Mouse (Mus musculus) midbrain, embryonic 14.5 days (tissue): ENCODE measurements around the gene Caskin1. TPM values are rescaled to one million over a fixed set of nuclear protein-coding genes. Genes with fewer than 3 reads are reported as not detected.

Source experiments
- ATAC-seq: fragments of 200-750 bp; cut with Nextera tagmentation; 2 replicates; pipeline ENCODE4 v1.8.0; 2017; ENCODE audit warnings: moderate number of reproducible peaks, moderate library complexity; ENCODE audit not compliant: low FRiP score, low TSS enrichment
- DNase-seq: peaks from one replicate; pipeline ENCODE4 v3.0.0-alpha.2; 2015
- H3K27ac ChIP-seq: fragments of 300-500 bp; sonication (generic); replicated peaks from 2 replicates; pipeline ENCODE4 v1.5.1; 2014; ENCODE audit warnings: mild to moderate bottlenecking, low read depth, low read length, moderate library complexity
- H3K27me3 ChIP-seq: fragments of 300-500 bp; sonication (generic); 2 replicates; pipeline ENCODE4 v1.6.1; 2014; ENCODE audit warnings: low read length, control low read depth, mixed read lengths; ENCODE audit not compliant: control insufficient read depth, insufficient read depth
- H3K36me3 ChIP-seq: fragments of 300-500 bp; sonication (generic); 2 replicates; pipeline ENCODE4 v1.6.1; 2014; ENCODE audit warnings: low read length, control low read depth; ENCODE audit not compliant: control insufficient read depth, insufficient read depth
- H3K4me1 ChIP-seq: fragments of 300-500 bp; sonication (generic); 2 replicates; pipeline ENCODE4 v1.6.1; 2014; ENCODE audit warnings: mild to moderate bottlenecking, antibody characterized with exemption, low read length, control low read depth; ENCODE audit not compliant: control insufficient read depth, insufficient read depth
- H3K4me2 ChIP-seq: fragments of 300-500 bp; sonication (generic); 2 replicates; pipeline ENCODE4 v1.6.1; 2014; ENCODE audit warnings: mild to moderate bottlenecking, low read length, moderate library complexity
- H3K4me3 ChIP-seq: fragments of 300-500 bp; sonication (generic); replicated peaks from 2 replicates; pipeline ENCODE4 v1.5.1; 2014; ENCODE audit warnings: low read depth, low read length
- H3K9ac ChIP-seq: fragments of 300-500 bp; sonication (generic); replicated peaks from 2 replicates; pipeline ENCODE4 v1.6.1; 2014; ENCODE audit warnings: mild to moderate bottlenecking, low read length, moderate library complexity
- H3K9me3 ChIP-seq: fragments of 300-500 bp; sonication (generic); 2 replicates; pipeline ENCODE4 v1.6.1; 2016; ENCODE audit warnings: low read length, control low read depth, mixed read lengths; ENCODE audit not compliant: control insufficient read depth
- WGBS: fragments of 180-500 bp; shearing (Covaris S2); extraction: QIAGEN DNeasy Blood & Tissue Kit; methylation state at CpG from one replicate; pipeline ENCODE4 v1.1.7; 2014; 5-methylcytosine and 5-hydroxymethylcytosine counted together
- polyA plus RNA-seq: library from polyadenylated mRNA; unstranded; fragments of >200 nt; fragmentation: Nextera tagmentation; extraction: Ambion mirVana; gene quantifications from 2 replicates; pipeline ENCODE4 v1.2.1, GENCODE M21; 2014

Gene Caskin1
- polyA plus RNA-seq, 1 experiment from 2014 or later: 37.5 TPM

DNA sequence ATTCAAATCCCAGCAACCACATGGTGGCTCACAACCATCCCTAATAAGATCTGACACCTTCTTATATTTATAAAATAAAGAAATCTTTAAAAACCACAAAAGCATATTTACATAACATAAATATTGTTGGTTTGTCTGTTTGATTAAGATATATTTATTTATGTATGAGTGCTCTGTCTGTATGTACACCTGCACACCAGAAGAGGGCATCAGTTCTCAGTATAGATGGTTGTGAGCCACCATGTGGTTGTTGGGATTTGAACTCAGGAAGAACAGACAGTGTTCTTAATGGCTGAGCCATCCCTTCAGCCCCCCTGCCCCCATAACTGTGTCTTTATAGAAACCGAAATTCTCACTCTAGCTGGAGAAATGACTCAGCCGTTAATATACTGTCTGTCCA is 56.8 kb downstream of the Caskin1 start:
- Histone ChIP-seq H3K9me3 (no peaks in the 10 kb centered on the region), H3K4me3 (no peak overlapping the region), H3K27ac (no peak overlapping the region), H3K27me3 (peaks cover 9% of the 10 kb centered on the region; the same call in 1 of the 2 replicates), H3K9ac (no peak overlapping the region), H3K36me3 (no peaks in the 10 kb centered on the region), H3K4me1 (no peaks in the 10 kb centered on the region), H3K4me2 (no peak overlapping the region)
- no peak for ATAC-seq
- no peak for DNase-seq
- 93% methylated on average over 2 of the region's 2 CpGs for WGBS

- H3K4me2 ChIP-seq: no peak overlapping the region
- H3K27ac ChIP-seq: no peak overlapping the region
- peaks cover 3% of the 10 kb centered on the region for H3K4me1 ChIP-seq
- ATAC-seq (no peak), DNase-seq (no peak)
- no peak overlapping the region for H3K4me3 ChIP-seq
- H3K9ac ChIP-seq: no peak overlapping the region
- peaks cover 9% of the 10 kb centered on the region; the same call in 1 of the 2 replicates for H3K27me3 ChIP-seq
- H3K9me3 ChIP-seq: no peaks in the 10 kb centered on the region
- WGBS: 87% methylated on average over 3 of the region's 3 CpGs
- H3K36me3 ChIP-seq: no peaks in the 10 kb centered on the region
Observed at GRCm38 (mm10) chr17:24546234-24546633, 57.8 kb downstream of the Caskin1 start.

- no peaks in the 10 kb centered on the region for H3K9me3 ChIP-seq
- no peak overlapping the region for H3K4me3 ChIP-seq
- H3K27me3 ChIP-seq: peaks cover 9% of the 10 kb centered on the region; the same call in 1 of the 2 replicates
- 0 out of 2 replicates have a peak, but pooled peaks cover 2% of the 10 kb centered on the region for H3K36me3 ChIP-seq
- H3K9ac ChIP-seq: no peak overlapping the region
- peak overlapping the region; percentile 62; the same call in 1 of the 2 replicates for H3K4me2 ChIP-seq
- H3K27ac ChIP-seq: no peak overlapping the region
- peaks cover 22% of the 10 kb centered on the region for H3K4me1 ChIP-seq
- WGBS: 35% methylated on average over 9 of the region's 9 CpGs
- ATAC-seq: no peak
- no peak for DNase-seq
Observed at GRCm38 (mm10) chr17:24548435-24548834, 60.0 kb downstream of the Caskin1 start.

DNA sequence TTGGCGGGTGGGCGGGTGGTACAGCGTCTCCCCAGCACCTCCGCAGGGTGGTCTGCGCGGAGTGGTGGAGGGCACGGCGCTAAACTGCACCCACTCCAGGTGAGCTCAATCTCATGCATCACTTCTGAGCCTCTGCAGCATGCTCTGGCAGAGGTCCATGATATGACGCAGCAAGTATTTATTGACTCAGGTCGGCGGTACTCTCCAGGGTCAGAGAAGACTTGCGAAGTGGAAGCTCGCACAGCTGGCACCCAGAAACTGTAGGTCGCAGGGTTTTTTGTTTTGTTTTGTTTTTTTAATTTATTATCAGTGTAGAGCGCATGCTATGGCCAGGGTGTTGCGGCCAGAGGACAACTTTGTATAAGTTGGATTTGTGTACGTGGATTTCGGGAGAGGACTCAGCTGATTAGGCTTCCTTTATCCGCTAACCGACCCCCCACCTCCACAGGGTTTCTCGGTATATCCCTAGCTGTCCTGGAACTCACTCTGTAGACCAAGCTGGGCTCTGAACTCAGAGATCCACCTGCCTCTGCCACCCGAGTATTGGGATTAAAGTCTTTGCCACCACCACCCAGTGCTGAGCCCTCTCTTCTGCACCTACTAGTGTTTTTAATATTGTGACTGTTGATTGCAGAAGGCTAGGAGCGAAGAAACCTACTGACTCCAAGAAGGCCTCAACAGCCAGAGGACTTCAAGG is 60.7 kb downstream of the Caskin1 start:
- peaks cover 22% of the 10 kb centered on the region for H3K4me1 ChIP-seq
- peak overlapping the region; percentile 62 for H3K4me2 ChIP-seq
- H3K36me3 ChIP-seq: 0 out of 2 replicates have a peak, but pooled peaks cover 2% of the 10 kb centered on the region
- no peak overlapping the region for H3K9ac ChIP-seq
- H3K27ac ChIP-seq: peak overlapping the region; percentile 93; the same call in 1 of the 2 replicates
- peaks cover 9% of the 10 kb centered on the region; the same call in 1 of the 2 replicates for H3K27me3 ChIP-seq
- no peaks in the 10 kb centered on the region for H3K9me3 ChIP-seq
- H3K4me3 ChIP-seq: peak overlapping the region; percentile 85
- DNase-seq: peak; percentile 52
- 7% methylated on average over 23 of the region's 23 CpGs for WGBS
- ATAC-seq: no peak

DNA sequence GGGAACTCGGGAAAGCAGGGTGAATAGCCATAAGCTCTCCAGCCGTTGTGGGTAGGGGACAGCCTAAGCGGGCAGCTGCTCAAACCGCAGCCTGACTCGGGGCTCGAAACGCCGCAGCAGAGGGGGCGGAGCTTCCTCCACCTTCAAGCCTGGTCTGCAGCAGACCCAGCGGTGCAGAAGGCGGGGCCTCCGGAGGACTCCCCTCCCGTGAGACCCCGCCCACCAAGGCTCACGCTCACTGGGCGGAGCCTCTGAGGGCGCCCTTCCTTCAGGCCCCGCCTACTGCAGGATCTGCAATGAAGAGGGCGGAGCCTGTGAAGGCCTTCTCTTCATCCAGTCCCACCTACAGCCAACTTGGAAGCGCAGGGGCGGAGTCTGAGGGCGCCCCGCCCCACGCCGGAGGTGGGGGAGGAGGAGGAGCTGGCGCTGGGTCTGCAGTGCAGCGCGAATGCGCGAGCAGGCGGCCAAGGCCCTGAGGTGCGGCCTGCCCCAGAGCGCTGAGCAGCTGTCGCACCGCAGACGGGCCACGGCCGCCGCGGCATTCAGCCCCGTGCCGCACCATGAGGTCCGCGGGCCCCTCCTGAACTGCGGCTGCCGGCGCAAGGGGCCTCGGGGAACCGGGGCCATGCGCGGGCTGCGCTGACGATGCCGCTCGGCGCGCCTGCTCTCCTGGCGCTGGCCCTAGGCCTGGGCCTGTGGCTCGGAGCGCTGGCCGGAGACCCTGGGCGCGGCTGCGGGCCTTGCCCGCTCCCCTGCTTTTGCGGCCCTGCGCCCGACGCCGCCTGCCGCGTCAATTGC is 61.4 kb downstream of the Caskin1 start, which contains the start of gene Pkd1:
TSS of gene Pkd1 (plus strand) at position 217 of the 798 bp plus-strand sequence.
- Histone ChIP-seq H3K9ac (peak within 1 kb of the TSS; percentile 92), H3K4me3 (peak within 1 kb of the TSS; percentile 85), H3K27me3 (peaks cover 4% of the 10 kb centered on the region; the same call in 1 of the 2 replicates), H3K4me1 (peaks cover 22% of the 10 kb centered on the region), H3K9me3 (no peaks in the 10 kb centered on the region), H3K36me3 (0 out of 2 replicates have a peak, but pooled peaks cover 2% of the 10 kb centered on the region), H3K27ac (peak within 1 kb of the TSS; percentile 93), H3K4me2 (peak within 1 kb of the TSS; percentile 62)
- DNase-seq (peak; percentile 98), ATAC-seq (peak; percentile 96)
- under 1% methylated on average over 72 of the region's 72 CpGs for WGBS

DNA sequence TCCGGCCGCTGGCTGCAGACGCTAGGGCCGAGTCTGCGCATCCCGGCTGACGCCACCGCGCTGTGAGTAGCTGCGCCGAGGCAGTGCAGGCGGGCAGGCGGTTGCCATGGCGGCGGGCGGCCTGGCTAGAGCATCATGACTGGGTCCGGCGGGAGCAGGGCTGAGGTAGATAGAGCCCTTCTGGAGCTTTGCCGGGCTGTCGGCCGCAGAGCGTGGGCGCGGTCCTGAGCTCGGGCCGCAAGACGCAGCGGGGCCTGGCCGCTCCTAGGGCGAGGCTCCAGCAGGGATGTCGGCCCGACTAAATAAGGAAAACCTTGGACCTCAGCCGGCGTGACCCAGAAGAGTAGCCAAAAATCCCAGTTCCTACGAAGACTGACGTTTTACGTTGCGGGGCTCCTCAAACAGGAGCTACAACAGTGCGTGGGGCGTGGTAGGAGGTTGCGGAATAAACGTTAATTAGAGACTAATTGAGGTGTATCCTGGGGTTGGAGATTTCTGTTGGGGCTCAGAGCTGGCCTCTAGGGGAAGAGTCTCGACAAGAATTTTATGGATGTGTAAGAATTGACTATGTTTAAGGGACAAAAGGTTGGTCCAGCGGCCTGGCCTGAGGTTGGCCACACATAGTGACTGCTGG is 62.1 kb downstream of the Caskin1 start:
- no peaks in the 10 kb centered on the region for H3K9me3 ChIP-seq
- ATAC-seq (peak; percentile 85), DNase-seq (peak; percentile 87)
- peak overlapping the region; percentile 85 for H3K4me3 ChIP-seq
- H3K4me2 ChIP-seq: peak overlapping the region; percentile 62
- H3K4me1 ChIP-seq: peaks cover 22% of the 10 kb centered on the region
- H3K27ac ChIP-seq: peak overlapping the region; percentile 93
- H3K36me3 ChIP-seq: 0 out of 2 replicates have a peak, but pooled peaks cover 2% of the 10 kb centered on the region
- H3K27me3 ChIP-seq: peaks cover 4% of the 10 kb centered on the region; the same call in 1 of the 2 replicates
- peak overlapping the region; percentile 92 for H3K9ac ChIP-seq
- under 1% methylated on average over 44 of the region's 44 CpGs for WGBS

DNA sequence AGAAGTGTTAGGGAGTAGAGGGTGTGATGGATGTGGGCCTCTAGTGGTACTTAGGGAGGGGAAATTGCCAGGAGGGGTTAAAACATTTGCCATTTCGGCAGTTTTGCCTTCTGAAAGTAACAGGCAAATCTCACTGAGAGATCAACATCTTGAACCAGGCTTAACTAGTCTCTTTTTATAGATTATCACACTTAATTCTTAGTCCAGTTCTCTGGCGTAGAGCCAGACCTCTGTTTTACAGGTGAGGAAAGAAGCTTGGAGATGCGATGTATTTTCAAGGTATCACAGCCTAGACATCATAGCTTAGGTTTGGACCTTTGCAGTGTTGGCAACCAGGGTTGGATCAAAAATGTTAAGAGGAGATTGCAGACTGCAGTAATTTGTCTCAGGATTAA is 62.6 kb downstream of the Caskin1 start:
- peak overlapping the region; percentile 62 for H3K4me2 ChIP-seq
- H3K27ac ChIP-seq: peak overlapping the region; percentile 93; the same call in 1 of the 2 replicates
- 51% methylated on average over 3 of the region's 3 CpGs for whole genome bisulfite sequencing
- H3K27me3 ChIP-seq: peaks cover 4% of the 10 kb centered on the region; the same call in 1 of the 2 replicates
- H3K9ac ChIP-seq: peak overlapping the region; percentile 92
- peaks cover 22% of the 10 kb centered on the region for H3K4me1 ChIP-seq
- DNase-seq (no peak), ATAC-seq (no peak)
- peak overlapping the region; percentile 85 for H3K4me3 ChIP-seq
- no peaks in the 10 kb centered on the region for H3K9me3 ChIP-seq
- H3K36me3 ChIP-seq: 0 out of 2 replicates have a peak, but pooled peaks cover 2% of the 10 kb centered on the region

GRCm38 (mm10) chr17:24557091-24557490 is 68.7 kb downstream of the Caskin1 start:
- H3K27ac ChIP-seq: no peak overlapping the region
- H3K4me3 ChIP-seq: no peak overlapping the region
- no peak overlapping the region for H3K4me2 ChIP-seq
- H3K4me1 ChIP-seq: peaks cover 24% of the 10 kb centered on the region
- no peak for ATAC-seq
- WGBS: 95% methylated on average over 7 of the region's 7 CpGs
- no peak overlapping the region for H3K9ac ChIP-seq
- DNase-seq: no peak
- no peaks in the 10 kb centered on the region for H3K27me3 ChIP-seq
- 0 out of 2 replicates have a peak, but pooled peaks cover 8% of the 10 kb centered on the region for H3K36me3 ChIP-seq
- H3K9me3 ChIP-seq: no peaks in the 10 kb centered on the region
